Mouse (Mus musculus): Measurements from ENCODE around the gene Nedd9.

GRCm38 (mm10) chr13:41433201-41433600, 54.0 kb downstream of the Nedd9 start:
- TF ChIP-seq CTCF (IDR thresholded peaks at IDR 0.05 in 2 of 3, conservative IDR thresholded peaks at IDR 0.05 in 1 of 3; ENCODE audit: control insufficient read depth in 1 of 3, insufficient read depth in 1 of 3, low read depth in 2 of 3, low read length in 3 of 3, poor library complexity in 1 of 3, severe bottlenecking in 1 of 3) (no peak), CHD2 (IDR thresholded peaks at IDR 0.05; ENCODE audit: low read length) (no peak), TAL1 (IDR thresholded peaks at IDR 0.05; ENCODE audit: low read length) (no peak), MAX (IDR thresholded peaks at IDR 0.05; ENCODE audit: low read length) (no peak), TCF12 (IDR thresholded peaks at IDR 0.05; ENCODE audit: low read depth, low read length) (no peak), EP300 (IDR thresholded peaks at IDR 0.05; ENCODE audit: low read depth in 1 of 2, low read length in 2 of 2) (no peak), MYC (IDR thresholded peaks at IDR 0.05; ENCODE audit: low read depth, low read length) (no peak), GATA1 (IDR thresholded peaks at IDR 0.05; ENCODE audit: low read depth, low read length) (no peak), ZC3H11A (IDR thresholded peaks at IDR 0.05; ENCODE audit: low read depth, low read length) (no peak), POLR2A (IDR thresholded peaks at IDR 0.05; ENCODE audit: control insufficient read depth in 1 of 2, insufficient read depth in 1 of 2, low read depth in 1 of 2, low read length in 2 of 2, poor library complexity in 1 of 2) (no peak), GABPA (IDR thresholded peaks at IDR 0.05; ENCODE audit: low read depth, low read length) (no peak), BHLHE40 (IDR thresholded peaks at IDR 0.05; ENCODE audit: borderline replicate concordance, low read depth, low read length) (no peak), SIN3A (IDR thresholded peaks at IDR 0.05; ENCODE audit: low read length) (no peak), E2F4 (IDR thresholded peaks at IDR 0.05; ENCODE audit: borderline replicate concordance, low read depth, low read length) (no peak)
